Mouse (Mus musculus) induced T-regulatory cell, adult 2 months (primary cell): ENCODE data around the gene Hoxb9.
A peak's percentile ranks its signal among the peaks of the same experiment; 100 is the strongest.

Source experiments
- DNase-seq: peaks from one replicate; pipeline ENCODE4 v3.0.0-alpha.2; 2012; ENCODE audit warnings: low read depth

Hoxb9 gene

GRCm38 (mm10) chr11:96298895-96299667 lies 27.8 kb downstream of the Hoxb9 start:
- DNase-seq, result no peak

- no peak for DNase-seq
Measured at GRCm38 (mm10) chr11:96299781-96300180, 28.5 kb downstream of the Hoxb9 start.

- DNase-seq, result no peak
Measured at GRCm38 (mm10) chr11:96300354-96301063, 29.3 kb downstream of the Hoxb9 start.

- DNase-seq, result no peak
Measured at GRCm38 (mm10) chr11:96301064-96301431, 29.8 kb downstream of the Hoxb9 start.

GRCm38 (mm10) chr11:96301837-96302236 lies 30.6 kb downstream of the Hoxb9 start:
- DNase-seq, result no peak

- no peak for DNase-seq
Measured at GRCm38 (mm10) chr11:96302381-96303150, 31.3 kb downstream of the Hoxb9 start.

GRCm38 (mm10) chr11:96303151-96304099 lies 32.2 kb downstream of the Hoxb9 start, which contains the start of gene Hoxb5:
Gene Hoxb5 (plus strand): TSS chr11:96303336.
- DNase-seq, result peak; percentile 78

- no peak for DNase-seq
Measured at GRCm38 (mm10) chr11:96304381-96305195, 33.3 kb downstream of the Hoxb9 start.

- no peak for DNase-seq
Measured at GRCm38 (mm10) chr11:96305505-96306182, 34.4 kb downstream of the Hoxb9 start.

GRCm38 (mm10) chr11:96306183-96306907 lies 35.1 kb downstream of the Hoxb9 start:
- DNase-seq, result no peak

- no peak for DNase-seq
Measured at GRCm38 (mm10) chr11:96306908-96307269, 35.6 kb downstream of the Hoxb9 start.

- DNase-seq, result no peak
Measured at GRCm38 (mm10) chr11:96308763-96309162, 37.5 kb downstream of the Hoxb9 start.

- DNase-seq, result no peak
Measured at GRCm38 (mm10) chr11:96309288-96309687, 38.0 kb downstream of the Hoxb9 start.

- DNase-seq, result no peak
Measured at GRCm38 (mm10) chr11:96310183-96310938, 39.1 kb downstream of the Hoxb9 start.

GRCm38 (mm10) chr11:96311097-96311496 lies 39.8 kb downstream of the Hoxb9 start:
- DNase-seq, result no peak

GRCm38 (mm10) chr11:96311520-96312417 lies 40.5 kb downstream of the Hoxb9 start:
- peak; percentile 82 for DNase-seq

- DNase-seq, result peak; percentile 9
Measured at GRCm38 (mm10) chr11:96313134-96313533, 41.9 kb downstream of the Hoxb9 start.
